Mouse (Mus musculus): ENCODE measurements at regions not wholly inside any gene's neighbourhood (a gene's known extent, or its start where the extent isn't known, plus 50 kb on each side); places are given as distances from the start of the nearest gene placed in this dataset.
"Not testable (repeated sequence)": the region's sequence is repeated elsewhere in the genome, so short reads cannot be mapped to it uniquely, and the experiment has no call there.

DNA sequence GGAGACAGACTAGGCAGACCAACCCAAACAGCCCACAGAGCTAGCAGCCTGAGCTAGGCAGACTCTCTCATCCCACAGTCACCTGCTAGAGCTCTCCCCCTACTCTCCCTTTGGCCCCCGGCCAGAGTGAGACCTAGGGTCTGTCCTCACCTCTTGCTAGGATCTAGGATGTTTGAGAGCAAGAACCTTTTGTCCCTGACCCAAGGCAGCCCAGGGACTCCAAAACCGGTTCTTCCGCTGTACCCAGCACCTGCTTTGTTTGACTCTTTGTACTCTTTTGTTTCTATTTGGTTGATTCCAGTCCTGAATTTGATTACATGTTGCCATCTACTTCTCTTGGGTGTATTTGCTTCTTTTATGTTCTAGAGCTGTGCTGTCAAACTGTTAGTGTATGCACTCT is 75.3 kb downstream of the H60c start:
- Histone ChIP-seq H3K27me3 (ENCODE audit: insufficient read depth, low read length) (no peaks in the 10 kb centered on the region), H3K9me3 (ENCODE audit: low read length) (no peaks in the 10 kb centered on the region), H3K4me3 (replicated peaks; ENCODE audit: low read length) (no peak overlapping the region), H3K4me1 (replicated peaks; ENCODE audit: low read depth, low read length) (no peaks in the 10 kb centered on the region), H3K36me3 (ENCODE audit: insufficient read depth, low read length) (no peaks in the 10 kb centered on the region)
- no peak for TF ChIP-seq CTCF (conservative IDR thresholded peaks at IDR 0.05; ENCODE audit: low read length)
- TF ChIP-seq NANOG (IDR thresholded peaks at IDR 0.05; ENCODE audit: borderline replicate concordance, low read length) = no peak
- no peak for TF ChIP-seq POU5F1 (IDR thresholded peaks at IDR 0.05; ENCODE audit: borderline replicate concordance, low read length)

DNA sequence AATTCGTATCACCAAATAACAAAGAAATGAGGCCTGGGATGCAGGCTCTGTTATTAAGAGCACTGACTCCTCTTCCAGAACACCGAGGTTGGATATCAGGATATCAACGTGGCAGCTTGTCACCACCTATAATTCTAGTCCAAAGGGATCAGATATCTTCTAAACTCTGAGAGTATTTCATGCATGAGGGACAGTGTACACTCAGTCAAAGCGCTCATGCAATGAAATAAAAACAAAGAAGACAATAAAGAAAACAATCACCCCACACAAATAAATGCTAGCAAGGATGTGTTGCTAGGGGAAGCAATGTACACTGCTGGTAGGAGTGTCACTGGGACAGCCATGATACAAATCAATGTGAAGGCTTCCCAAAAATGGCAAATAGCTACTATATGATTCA is 79.2 kb downstream of the H60c start:
- no peaks in the 10 kb centered on the region for H3K36me3 ChIP-seq (ENCODE audit: insufficient read depth, low read length)
- no peaks in the 10 kb centered on the region for H3K4me1 ChIP-seq (replicated peaks; ENCODE audit: low read depth, low read length)
- no peak overlapping the region for H3K4me3 ChIP-seq (replicated peaks; ENCODE audit: low read length)
- H3K27me3 ChIP-seq (ENCODE audit: insufficient read depth, low read length) = no peaks in the 10 kb centered on the region
- no peak for TF ChIP-seq CTCF (conservative IDR thresholded peaks at IDR 0.05; ENCODE audit: low read length)
- no peak for TF ChIP-seq POU5F1 (IDR thresholded peaks at IDR 0.05; ENCODE audit: borderline replicate concordance, low read length)
- no peak for TF ChIP-seq NANOG (IDR thresholded peaks at IDR 0.05; ENCODE audit: borderline replicate concordance, low read length)
- H3K9me3 ChIP-seq (ENCODE audit: low read length) = no peaks in the 10 kb centered on the region

DNA sequence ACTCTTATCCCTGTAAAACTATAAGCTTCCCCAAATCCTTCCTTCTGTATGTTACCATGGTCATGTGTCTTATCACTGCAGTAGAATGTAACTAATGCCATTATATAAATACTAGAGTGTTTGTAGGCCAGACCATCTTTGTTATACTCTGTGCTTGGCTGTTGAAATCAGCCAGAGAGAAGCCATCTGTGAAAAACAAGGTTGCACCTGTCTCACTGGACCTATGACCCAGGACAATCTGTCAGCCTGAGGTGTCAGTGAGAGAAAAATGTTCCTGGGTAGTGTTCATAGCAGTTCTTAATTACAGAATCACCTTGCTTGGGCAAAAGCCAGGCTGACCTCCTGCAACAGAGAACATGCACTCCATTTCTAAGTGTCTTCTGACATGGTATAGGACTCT is 87.5 kb downstream of the H60c start:
- Histone ChIP-seq H3K4me1 (replicated peaks; ENCODE audit: low read depth, low read length) (peaks cover 11% of the 10 kb centered on the region), H3K9me3 (ENCODE audit: low read length) (peaks cover 6% of the 10 kb centered on the region; the same call in 1 of the 2 replicates), H3K36me3 (ENCODE audit: insufficient read depth, low read length) (no peaks in the 10 kb centered on the region), H3K27me3 (ENCODE audit: insufficient read depth, low read length) (no peaks in the 10 kb centered on the region), H3K4me3 (replicated peaks; ENCODE audit: low read length) (no peak overlapping the region)
- TF ChIP-seq NANOG (IDR thresholded peaks at IDR 0.05; ENCODE audit: borderline replicate concordance, low read length) (no peak), CTCF (conservative IDR thresholded peaks at IDR 0.05; ENCODE audit: low read length) (no peak), POU5F1 (IDR thresholded peaks at IDR 0.05; ENCODE audit: borderline replicate concordance, low read length) (no peak)

DNA sequence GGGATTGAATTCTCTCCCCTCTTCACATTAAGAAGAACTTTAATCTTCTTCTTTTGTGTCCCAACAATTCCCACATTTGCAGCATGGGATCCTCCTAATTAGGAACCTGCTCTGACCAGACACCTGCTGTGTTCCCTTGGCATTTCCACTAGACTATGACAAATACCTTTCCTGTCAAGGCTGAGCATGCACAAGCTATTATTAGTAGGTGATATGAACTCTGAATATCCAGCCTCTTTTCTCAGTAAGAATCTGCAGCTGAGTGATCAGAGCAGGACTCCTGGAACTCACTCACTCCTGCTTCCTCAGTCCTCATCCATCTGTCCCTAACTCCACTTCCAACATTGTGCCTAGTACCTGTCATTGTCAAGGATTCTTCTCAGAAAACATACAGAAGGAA is 94.0 kb downstream of the H60c start:
- peaks cover 12% of the 10 kb centered on the region for H3K4me1 ChIP-seq (replicated peaks; ENCODE audit: low read depth, low read length)
- TF ChIP-seq CTCF (conservative IDR thresholded peaks at IDR 0.05; ENCODE audit: low read length) = no peak
- no peak for TF ChIP-seq POU5F1 (IDR thresholded peaks at IDR 0.05; ENCODE audit: borderline replicate concordance, low read length)
- no peak for TF ChIP-seq NANOG (IDR thresholded peaks at IDR 0.05; ENCODE audit: borderline replicate concordance, low read length)
- no peak overlapping the region for H3K4me3 ChIP-seq (replicated peaks; ENCODE audit: low read length)
- peaks cover 3% of the 10 kb centered on the region; the same call in 1 of the 2 replicates for H3K36me3 ChIP-seq (ENCODE audit: insufficient read depth, low read length)
- H3K9me3 ChIP-seq (ENCODE audit: low read length) = peaks cover 56% of the 10 kb centered on the region
- no peaks in the 10 kb centered on the region for H3K27me3 ChIP-seq (ENCODE audit: insufficient read depth, low read length)

DNA sequence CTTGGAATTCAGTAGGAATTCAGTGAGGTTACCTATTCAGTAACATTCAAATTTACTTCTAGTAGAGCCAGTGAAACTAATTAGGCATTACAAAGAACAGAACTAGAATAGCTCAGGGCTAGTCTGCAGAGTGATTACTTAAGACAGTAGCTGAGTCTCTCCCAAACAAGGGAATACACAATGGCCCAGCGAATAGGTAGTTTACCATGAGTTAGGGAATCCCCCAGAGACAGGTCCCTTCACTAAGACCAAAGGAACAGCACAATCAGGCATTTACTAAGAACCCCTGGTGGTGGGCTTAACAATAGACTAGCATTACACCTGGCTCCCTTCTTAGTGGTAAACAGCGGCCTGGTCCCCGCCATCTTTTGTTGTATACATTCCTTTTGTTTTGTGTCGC is 94.6 kb downstream of the H60c start:
- H3K36me3 ChIP-seq (ENCODE audit: insufficient read depth, low read length); H3K4me3 ChIP-seq (replicated peaks; ENCODE audit: low read length); H3K27me3 ChIP-seq (ENCODE audit: insufficient read depth, low read length): not testable (repeated sequence)
- TF ChIP-seq NANOG (IDR thresholded peaks at IDR 0.05; ENCODE audit: borderline replicate concordance, low read length) = peak; percentile 61; the same call in 1 of the 2 replicates
- Histone ChIP-seq H3K4me1 (replicated peaks; ENCODE audit: low read depth, low read length) (peaks cover 12% of the 10 kb centered on the region), H3K9me3 (ENCODE audit: low read length) (peaks cover 56% of the 10 kb centered on the region)

DNA sequence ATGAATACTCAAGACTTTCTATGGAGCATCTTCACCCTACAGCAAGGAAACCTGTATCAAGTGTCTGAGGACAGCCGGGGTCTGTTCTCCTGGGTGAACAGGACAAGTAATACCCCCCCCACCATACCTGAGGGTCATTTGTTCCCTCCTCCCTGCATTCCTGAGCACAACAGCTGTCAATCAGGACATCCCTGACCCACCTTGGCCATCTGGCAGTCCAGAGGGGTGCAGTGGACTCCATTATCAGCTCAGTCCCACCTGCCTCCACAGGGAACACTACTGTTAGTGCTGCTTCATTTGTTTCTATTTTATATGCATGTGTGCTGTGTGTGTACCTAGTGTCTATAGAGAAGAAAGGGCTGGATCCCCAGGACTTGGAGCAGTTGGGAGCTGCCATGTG is 95.3 kb downstream of the H60c start:
- no peak for TF ChIP-seq POU5F1 (IDR thresholded peaks at IDR 0.05; ENCODE audit: borderline replicate concordance, low read length)
- TF ChIP-seq NANOG (IDR thresholded peaks at IDR 0.05; ENCODE audit: borderline replicate concordance, low read length) = no peak
- TF ChIP-seq CTCF (conservative IDR thresholded peaks at IDR 0.05; ENCODE audit: low read length) = no peak
- Histone ChIP-seq H3K9me3 (ENCODE audit: low read length) (peaks cover 56% of the 10 kb centered on the region), H3K36me3 (ENCODE audit: insufficient read depth, low read length) (peaks cover 3% of the 10 kb centered on the region; the same call in 1 of the 2 replicates), H3K27me3 (ENCODE audit: insufficient read depth, low read length) (no peaks in the 10 kb centered on the region), H3K4me3 (replicated peaks; ENCODE audit: low read length) (no peak overlapping the region), H3K4me1 (replicated peaks; ENCODE audit: low read depth, low read length) (peaks cover 12% of the 10 kb centered on the region)

DNA sequence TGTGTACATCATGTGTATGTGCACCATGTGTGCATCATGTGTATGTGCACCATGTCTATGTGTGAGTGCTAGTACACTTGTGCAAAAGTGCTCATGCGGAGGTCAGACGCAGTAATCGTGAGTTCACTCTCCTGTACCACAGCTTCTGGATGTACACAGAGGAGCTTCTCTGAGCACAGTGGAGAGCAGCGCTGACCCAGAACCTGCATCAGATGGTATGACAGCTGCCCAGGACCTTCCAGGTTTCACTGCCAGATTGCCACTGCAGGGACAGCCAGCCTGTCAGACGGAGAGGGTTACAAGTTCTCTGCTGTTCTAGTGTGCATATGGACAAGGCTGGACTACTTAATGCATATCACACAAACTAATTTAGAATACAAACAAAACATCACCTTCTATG is 96.2 kb downstream of the H60c start:
- Histone ChIP-seq H3K27me3 (ENCODE audit: insufficient read depth, low read length) (no peaks in the 10 kb centered on the region), H3K9me3 (ENCODE audit: low read length) (peaks cover 56% of the 10 kb centered on the region), H3K4me3 (replicated peaks; ENCODE audit: low read length) (no peak overlapping the region), H3K36me3 (ENCODE audit: insufficient read depth, low read length) (peaks cover 3% of the 10 kb centered on the region; the same call in 1 of the 2 replicates), H3K4me1 (replicated peaks; ENCODE audit: low read depth, low read length) (peaks cover 12% of the 10 kb centered on the region)
- no peak for TF ChIP-seq NANOG (IDR thresholded peaks at IDR 0.05; ENCODE audit: borderline replicate concordance, low read length)
- no peak for TF ChIP-seq POU5F1 (IDR thresholded peaks at IDR 0.05; ENCODE audit: borderline replicate concordance, low read length)
- no peak for TF ChIP-seq CTCF (conservative IDR thresholded peaks at IDR 0.05; ENCODE audit: low read length)

DNA sequence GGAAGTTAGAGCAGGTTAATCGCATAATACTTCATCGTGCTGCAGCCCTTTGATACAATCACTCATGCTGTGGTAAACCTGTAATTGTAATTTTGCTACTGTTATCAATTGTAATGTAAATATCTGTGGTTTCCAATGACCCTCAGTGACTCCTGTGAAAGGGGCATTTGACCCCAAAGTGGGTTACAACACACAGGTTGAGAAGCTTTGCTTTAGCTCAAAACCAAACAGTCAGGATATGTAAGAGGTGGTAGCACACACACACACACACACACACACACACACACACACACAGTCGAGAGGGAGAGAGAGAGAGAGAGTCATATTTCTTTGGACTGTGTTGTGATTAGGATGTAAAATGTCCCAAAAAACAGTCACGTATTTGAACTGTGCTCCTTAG is 112.0 kb downstream of the H60c start:
- Histone ChIP-seq H3K4me3 (replicated peaks; ENCODE audit: low read length) (no peak overlapping the region), H3K27me3 (ENCODE audit: insufficient read depth, low read length) (no peaks in the 10 kb centered on the region), H3K9me3 (ENCODE audit: low read length) (peaks cover 8% of the 10 kb centered on the region; the same call in 1 of the 2 replicates), H3K36me3 (ENCODE audit: insufficient read depth, low read length) (no peaks in the 10 kb centered on the region), H3K4me1 (replicated peaks; ENCODE audit: low read depth, low read length) (no peaks in the 10 kb centered on the region)
- TF ChIP-seq NANOG (IDR thresholded peaks at IDR 0.05; ENCODE audit: borderline replicate concordance, low read length) (no peak), POU5F1 (IDR thresholded peaks at IDR 0.05; ENCODE audit: borderline replicate concordance, low read length) (no peak), CTCF (conservative IDR thresholded peaks at IDR 0.05; ENCODE audit: low read length) (no peak)

DNA sequence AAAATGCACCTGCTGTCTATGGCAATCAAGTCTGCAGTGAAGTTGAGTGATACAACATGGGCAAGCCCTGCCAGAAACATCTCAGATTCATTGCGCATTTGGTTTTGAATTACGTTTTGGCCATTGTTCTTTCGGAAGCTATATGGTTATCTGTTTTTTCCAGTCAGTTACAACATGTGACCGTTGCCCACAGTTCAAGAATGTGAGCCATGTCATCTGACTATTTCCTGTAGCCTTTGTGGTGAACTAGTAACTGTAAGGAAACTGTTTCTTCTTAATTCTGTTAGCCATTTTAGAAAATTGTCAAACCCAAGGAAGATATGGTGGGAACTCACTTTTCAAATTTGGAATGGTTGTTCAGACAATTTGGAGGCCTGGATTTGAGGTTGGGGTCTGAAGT is 119.4 kb downstream of the H60c start:
- no peak overlapping the region for H3K4me3 ChIP-seq (replicated peaks; ENCODE audit: low read length)
- TF ChIP-seq CTCF (conservative IDR thresholded peaks at IDR 0.05; ENCODE audit: low read length) = no peak
- no peak for TF ChIP-seq NANOG (IDR thresholded peaks at IDR 0.05; ENCODE audit: borderline replicate concordance, low read length)
- TF ChIP-seq POU5F1 (IDR thresholded peaks at IDR 0.05; ENCODE audit: borderline replicate concordance, low read length) = no peak
- no peaks in the 10 kb centered on the region for H3K36me3 ChIP-seq (ENCODE audit: insufficient read depth, low read length)
- H3K4me1 ChIP-seq (replicated peaks; ENCODE audit: low read depth, low read length) = no peaks in the 10 kb centered on the region
- no peaks in the 10 kb centered on the region for H3K27me3 ChIP-seq (ENCODE audit: insufficient read depth, low read length)
- peaks cover 33% of the 10 kb centered on the region for H3K9me3 ChIP-seq (ENCODE audit: low read length)

Measured in E14TG2a.4 (cell line).